Mouse (Mus musculus) hematopoietic stem cell, adult 5-6 weeks (primary cell): ENCODE data around the gene Wdr73. TPM values are rescaled to one million over a fixed set of nuclear protein-coding genes. Genes with fewer than 3 reads are reported as not detected.

ENCODE experiments used
- ATAC-seq, 2 experiments: fragments of 125-278 bp in 1 of 2; replicated peaks in 1 of 2; 2 replicates each; pipeline ENCODE4 v1.8.0; 2016 to 2017; ENCODE audit warnings: inconsistent platforms in 2 of 2, mild to moderate bottlenecking in 2 of 2, moderate number of reproducible peaks in 2 of 2, low read depth in 1 of 2, moderate TSS enrichment in 1 of 2; ENCODE audit not compliant: low FRiP score in 2 of 2, poor library complexity in 2 of 2, severe bottlenecking in 2 of 2, insufficient read depth in 1 of 2, low TSS enrichment in 1 of 2
- total RNA-seq: library from RNA; stranded (forward); fragments of 172-1452, 232-1000 nt; gene quantifications from 2 replicates; pipeline ENCODE4 v1.2.3, GENCODE M21; 2017

Gene Wdr73
- total RNA-seq, 1 experiment from 2014 or later, result 20.4 TPM

DNA sequence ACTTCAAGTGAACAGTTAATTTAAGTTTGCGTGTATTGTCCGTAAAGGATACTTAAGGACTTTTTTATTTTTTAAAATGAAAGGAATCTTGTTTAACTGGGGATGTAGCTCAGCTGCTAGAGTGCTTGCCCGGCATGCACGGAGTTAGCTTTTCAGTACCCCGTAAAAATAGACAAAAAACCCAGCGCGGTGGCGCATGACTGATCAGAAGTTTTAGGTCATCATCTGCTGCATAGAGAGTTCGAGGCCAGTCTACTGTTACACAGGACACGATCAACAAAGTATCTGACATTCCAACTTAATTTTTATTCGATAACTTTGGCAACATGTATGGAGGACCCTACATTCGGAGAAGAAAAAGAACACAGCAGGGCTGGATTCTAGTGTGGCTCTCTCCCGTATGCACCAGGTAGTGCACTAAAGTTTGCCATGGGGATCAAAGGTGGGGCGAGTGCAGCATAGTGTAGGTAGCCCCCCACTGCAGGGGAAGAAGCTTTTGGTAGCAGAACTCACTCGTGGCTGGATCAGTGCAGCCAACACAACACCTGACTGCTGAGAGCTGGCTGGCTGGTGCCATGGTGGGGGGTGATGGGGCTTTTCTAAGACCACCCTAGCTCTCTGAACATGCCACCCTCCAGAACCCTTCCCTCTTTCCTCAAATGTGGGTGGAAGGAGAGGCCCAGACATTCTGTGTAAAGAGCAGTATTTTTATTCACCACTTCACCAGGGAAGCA is 639 bp upstream of the Wdr73 start:
- no peak for ATAC-seq

- ATAC-seq, result no peak
These were observed 3.3 kb downstream of the Wdr73 start for GRCm38 (mm10) chr7:80897721-80898120.

GRCm38 (mm10) chr7:80897134-80897533 is 3.9 kb downstream of the Wdr73 start:
- ATAC-seq, result no peak

DNA sequence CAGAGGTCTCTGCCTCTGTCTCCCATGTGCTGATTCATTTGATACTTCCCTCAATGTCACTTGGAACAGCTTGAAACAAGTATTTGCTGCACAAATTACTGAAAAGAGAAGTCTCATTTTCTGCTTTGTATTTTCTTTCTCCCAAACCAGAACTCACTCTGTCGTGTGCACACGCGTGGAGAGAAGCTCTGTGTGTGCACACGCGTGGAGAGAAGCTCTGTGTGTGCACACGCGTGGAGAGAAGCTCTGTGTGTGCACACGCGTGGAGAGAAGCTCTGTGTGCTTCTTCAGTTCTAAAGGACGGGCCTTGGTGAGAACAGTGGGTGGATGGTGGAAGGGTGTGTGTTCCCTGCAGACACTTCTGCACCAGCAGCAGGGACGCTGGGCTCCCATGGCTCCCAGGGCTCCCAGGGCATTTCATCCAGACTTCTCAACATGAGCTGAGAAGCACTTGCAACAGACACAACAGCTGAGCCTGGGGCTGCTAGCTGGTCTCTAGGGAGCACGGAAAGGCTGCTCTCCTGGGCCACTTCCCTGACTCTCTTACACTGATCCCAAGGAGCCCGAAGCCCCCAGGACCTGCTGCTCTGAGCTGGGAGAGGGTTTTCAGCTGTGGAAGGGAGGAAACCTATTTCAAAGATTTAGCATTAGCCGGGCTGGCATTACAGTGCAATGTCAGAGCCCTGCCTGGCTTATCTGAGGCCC is 6.1 kb downstream of the Wdr73 start:
- no peak for ATAC-seq

DNA sequence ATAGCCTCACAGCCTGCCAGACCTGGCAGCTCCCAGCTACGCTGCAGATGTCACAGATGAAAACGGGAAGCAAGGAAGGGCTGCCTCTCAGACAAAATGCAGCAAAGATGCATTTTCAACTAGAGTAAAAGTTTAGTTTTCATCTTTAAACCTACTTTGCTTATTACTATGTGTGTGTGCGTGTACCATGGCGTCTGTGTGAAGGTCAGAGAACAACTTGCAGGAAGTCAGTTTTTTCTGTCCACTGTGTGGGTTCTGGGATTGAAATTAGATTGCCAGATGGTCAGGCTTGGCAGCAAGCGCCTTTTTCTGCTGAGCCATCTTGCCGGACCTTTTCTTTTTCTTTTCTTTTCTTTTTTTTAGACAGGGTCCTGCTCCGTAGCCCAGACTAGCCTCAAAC is 6.9 kb downstream of the Wdr73 start:
- no peak for ATAC-seq

- no peak for ATAC-seq
These were observed 7.3 kb downstream of the Wdr73 start for GRCm38 (mm10) chr7:80893753-80894129.

DNA sequence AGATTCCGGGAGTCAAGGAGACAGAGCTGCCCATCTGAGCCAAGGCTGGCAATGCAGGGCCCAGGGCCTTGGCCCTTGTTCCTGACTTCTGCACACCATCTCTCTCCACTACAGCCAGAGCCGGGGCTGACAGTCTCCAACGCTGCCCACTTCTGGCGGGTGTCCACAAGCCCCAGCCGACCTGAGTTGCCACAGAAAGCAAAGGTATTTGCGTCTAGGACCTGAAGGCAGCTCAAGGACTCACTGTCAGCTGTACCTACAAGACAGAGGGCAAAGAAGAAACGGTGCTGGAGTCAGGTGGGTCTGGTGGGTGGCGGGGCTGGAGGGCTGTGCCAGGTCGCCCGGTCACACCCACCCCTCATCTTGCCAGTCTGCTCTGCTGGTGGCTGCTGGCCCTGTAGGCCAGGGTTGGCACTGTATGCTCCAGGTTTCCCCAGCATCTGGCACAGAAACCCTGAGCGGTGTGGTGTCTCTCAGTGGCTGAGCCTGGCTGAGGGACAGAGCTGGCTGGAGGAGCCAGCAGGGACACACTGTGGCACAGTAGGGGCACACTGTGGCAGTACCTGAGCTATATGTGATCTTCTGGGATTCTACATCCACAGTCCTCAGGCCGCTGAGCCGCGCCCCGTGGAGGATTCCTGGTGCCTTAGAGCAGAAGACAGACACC is 7.8 kb downstream of the Wdr73 start:
- no peak for ATAC-seq

DNA sequence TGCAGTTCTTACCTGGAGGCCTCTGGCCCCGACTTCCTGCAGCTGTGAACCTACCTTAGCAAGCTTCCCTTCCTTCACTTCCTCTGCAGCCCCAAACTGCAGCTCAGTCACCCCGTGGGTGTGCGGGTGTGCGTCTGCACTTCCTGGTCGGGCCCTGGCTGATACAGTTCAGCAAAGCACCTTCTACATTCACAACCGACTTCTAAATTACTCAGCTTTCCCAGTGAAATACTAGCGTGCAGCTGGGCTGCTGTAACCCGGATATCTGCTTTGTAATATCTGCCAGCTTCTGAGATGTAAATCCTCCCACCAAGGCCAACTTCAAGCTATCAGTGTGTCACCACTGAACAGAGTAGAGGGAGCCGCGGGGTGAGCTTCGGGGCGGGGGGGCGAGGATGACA is 11.2 kb downstream of the Wdr73 start:
- peak; percentile 65 to 68 for ATAC-seq

DNA sequence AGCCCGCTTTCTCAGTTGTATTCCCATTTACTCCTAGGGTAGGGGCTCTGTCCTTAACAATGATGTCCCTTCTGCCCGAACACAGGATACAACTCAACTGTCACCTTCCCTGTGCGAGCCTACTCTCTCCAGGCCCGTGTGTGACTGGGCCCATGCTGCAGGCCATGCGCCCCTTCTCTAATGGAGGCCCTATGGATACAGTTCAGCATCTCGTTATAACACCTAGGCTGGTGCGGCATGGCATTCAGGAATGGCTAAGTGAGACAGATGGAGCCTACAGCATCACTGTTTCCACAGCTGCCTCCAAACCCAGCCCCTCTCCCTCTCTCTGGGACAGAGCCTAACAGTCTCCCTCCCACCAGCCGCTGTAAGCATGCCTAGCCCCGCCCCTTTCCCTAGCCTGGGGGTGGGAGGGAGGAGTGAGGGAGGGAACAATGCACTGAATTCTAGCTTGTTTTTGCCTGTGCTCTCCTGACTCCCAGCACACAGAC is 12.0 kb downstream of the Wdr73 start:
- peak; percentile 58 to 64; a peak in 3 of 4 replicates for ATAC-seq

- no peak for ATAC-seq
These were observed 12.5 kb downstream of the Wdr73 start for GRCm38 (mm10) chr7:80888595-80888994.

- no peak for ATAC-seq
These were observed 15.4 kb downstream of the Wdr73 start for GRCm38 (mm10) chr7:80885666-80886065.

DNA sequence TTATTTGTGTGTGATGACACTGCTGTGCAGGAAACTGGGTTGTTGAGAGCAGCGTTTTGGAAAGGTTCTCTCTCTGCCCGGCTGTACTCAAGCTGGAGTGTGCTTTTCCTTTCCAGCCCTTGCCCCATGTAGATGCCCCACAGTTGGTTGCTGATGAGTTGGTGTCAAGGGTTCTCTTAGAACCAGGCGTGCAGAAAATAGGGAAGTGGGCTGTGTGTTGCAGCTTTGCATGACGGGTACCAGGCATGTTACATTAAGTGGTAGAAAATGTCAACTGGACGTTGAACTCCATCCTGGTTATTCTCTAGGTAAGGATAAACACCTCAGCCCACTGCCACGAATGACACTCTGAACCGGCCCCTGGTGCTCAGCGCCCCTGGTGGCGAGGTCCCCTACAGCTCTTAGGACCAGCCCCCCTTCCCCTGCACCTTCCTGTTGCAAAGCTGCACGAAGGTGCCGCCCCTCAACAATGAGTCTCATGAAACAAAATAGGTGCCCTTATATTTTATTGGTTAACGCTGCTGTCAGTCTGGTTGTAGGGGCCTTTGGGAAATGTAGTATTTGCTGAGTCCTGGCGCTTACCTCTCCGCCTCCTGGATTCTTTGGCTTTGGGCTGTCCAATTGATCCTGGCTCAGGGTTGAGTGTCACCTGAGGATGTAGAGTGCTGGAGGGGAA is 18.1 kb downstream of the Wdr73 start:
- peak; percentile 97 to 99 for ATAC-seq

DNA sequence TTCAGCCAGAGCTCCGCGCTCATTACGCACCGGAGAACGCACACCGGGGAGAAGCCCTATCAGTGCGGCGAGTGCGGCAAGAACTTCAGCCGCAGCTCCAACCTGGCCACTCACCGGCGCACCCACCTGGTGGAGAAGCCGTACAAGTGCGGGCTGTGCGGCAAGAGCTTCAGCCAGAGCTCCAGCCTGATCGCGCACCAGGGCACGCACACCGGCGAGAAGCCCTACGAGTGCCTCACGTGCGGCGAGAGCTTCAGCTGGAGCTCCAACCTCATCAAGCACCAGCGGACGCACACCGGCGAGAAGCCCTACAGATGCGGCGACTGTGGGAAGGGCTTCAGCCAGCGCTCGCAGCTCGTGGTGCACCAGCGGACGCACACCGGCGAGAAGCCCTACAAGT is 25.3 kb downstream of the Wdr73 start:
- no peak for ATAC-seq

DNA sequence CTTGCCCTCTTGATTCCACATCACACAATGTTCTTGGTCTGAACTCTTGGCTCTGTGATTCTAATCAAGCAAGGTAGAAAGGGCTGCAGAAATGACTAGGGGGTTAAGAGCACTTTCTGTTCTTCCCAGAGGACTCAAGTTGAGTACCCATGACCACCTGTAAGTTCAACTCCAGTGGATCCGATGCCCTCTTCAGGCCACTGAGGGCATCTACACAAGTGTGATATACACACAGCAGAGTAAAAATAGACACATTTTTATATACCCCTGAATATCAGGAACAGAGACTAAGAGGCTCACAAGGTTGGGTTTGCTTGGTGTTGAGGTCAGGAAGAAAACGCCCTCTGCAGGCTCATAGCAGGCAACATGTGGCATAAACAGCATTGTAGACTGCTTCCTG is 27.4 kb downstream of the Wdr73 start:
- ATAC-seq, result no peak

DNA sequence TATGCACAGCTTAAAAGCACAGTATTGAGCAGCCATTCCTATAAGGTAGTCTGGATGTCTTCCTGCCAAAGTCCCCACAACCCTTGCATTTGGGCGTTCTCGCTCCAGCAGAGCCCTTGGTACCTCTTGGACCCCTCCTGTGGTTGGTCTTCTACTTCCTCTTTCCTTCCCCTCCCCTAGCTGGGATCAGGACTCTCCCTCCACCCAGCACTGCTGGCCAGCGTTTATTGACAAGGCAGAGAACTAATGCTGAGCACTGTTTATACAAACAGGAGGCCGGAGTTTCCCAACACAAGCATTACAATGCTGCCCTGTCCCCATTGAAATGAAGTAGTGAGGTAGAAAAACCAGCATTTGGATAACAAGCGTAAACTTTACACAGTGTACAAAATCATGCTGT is 28.0 kb downstream of the Wdr73 start:
- ATAC-seq, result peak; percentile 53 to 62

DNA sequence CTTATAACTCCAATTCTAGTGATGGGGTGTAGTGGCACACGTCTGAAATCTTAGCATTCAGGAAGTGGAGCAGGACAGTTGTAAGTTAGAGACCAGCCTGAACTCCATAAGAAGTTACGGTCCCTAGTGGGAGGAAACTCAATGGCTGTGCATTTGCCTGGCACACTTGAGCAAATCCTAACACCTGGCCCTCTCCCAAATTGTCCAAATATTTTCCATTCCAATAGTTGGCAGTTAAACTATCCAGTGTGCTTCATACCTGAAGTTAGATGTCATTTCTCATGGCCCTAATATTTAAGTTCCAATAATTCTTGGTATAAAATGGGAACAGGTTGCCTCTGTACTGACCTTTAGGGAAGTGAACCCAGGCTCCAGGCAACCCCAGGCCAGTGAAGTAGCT is 32.4 kb downstream of the Wdr73 start:
- ATAC-seq, result no peak

DNA sequence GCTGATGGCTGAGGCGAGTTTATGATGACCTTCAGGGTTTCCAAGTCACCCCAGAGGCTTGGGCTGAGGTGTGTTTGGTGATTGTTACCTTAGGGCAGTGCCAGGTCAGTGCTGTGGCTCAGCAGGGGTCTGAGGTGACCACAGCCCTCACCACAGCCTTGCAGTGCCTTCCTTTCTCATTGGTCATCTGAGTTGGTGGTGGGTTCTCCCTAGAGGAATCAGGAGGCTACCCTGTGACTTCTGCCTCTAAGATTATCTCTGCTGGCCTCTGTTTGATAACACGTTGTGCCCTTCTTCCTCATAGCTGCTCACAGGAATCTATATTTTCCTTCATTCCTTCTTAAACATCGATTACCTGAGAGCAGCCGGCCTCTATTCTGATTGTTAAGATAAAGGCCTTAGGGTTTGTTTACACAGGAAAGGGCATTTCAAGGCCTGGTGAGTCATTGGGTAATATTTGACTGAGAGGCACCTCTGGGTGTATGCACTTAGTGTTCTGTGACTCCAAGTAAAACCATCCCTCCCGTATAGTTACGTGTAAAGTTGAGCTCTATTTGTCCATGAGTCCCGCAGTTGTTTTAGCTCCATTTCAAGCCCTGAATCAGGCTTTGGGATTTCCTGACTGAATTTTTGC is 34.4 kb downstream of the Wdr73 start:
- ATAC-seq, result no peak
